Mouse (Mus musculus) megakaryocyte, adult 5-6 weeks (primary cell): ENCODE measurements around the gene Myo18b. TPM values are rescaled to one million over a fixed set of nuclear protein-coding genes. Genes with fewer than 3 reads are reported as not detected.
A peak's percentile ranks its signal among the peaks of the same experiment; 100 is the strongest.

Experiments used
- ATAC-seq: 2 replicates; pipeline ENCODE4 v1.8.0; 2016; ENCODE audit warnings: mild to moderate bottlenecking, inconsistent platforms; ENCODE audit not compliant: poor library complexity, severe bottlenecking
- total RNA-seq, 2 experiments: library from RNA; stranded (forward) in 1 of 2; stranded (reverse) in 1 of 2; fragments of 153-499, 151-499 nt in 1 of 2; fragments of 221-1000, 200-1000 nt in 1 of 2; gene quantifications; 2 replicates each; pipeline versions ENCODE4 v1.2.3 to v1.2.4; 2015 to 2017

Gene Myo18b
- total RNA-seq, 2 experiments from 2014 or later = 0.22 to 0.29 TPM

- 0 out of 2 replicates have a peak, but pooled peaks have one; percentile 15 for ATAC-seq
Observed at GRCm38 (mm10) chr5:112877391-112878115, 18.6 kb downstream of the Myo18b start.

- ATAC-seq = peak; percentile 55; the same call in 1 of the 2 replicates
Observed at GRCm38 (mm10) chr5:112876846-112877390, 19.2 kb downstream of the Myo18b start.

- no peak for ATAC-seq
Observed at GRCm38 (mm10) chr5:112872999-112873398, 23.2 kb downstream of the Myo18b start.

- ATAC-seq = peak; percentile 59; the same call in 1 of the 2 replicates
Observed at GRCm38 (mm10) chr5:112870729-112871128, 25.4 kb downstream of the Myo18b start.

GRCm38 (mm10) chr5:112868620-112869019, 27.5 kb downstream of the Myo18b start:
- ATAC-seq = no peak

GRCm38 (mm10) chr5:112864719-112865367, 31.3 kb downstream of the Myo18b start:
- no peak for ATAC-seq

GRCm38 (mm10) chr5:112859379-112860035, 36.7 kb downstream of the Myo18b start:
- ATAC-seq = no peak

GRCm38 (mm10) chr5:112853179-112853578, 43.0 kb downstream of the Myo18b start:
- ATAC-seq = no peak

GRCm38 (mm10) chr5:112851389-112851788, 44.8 kb downstream of the Myo18b start:
- no peak for ATAC-seq

- ATAC-seq = no peak
Observed at GRCm38 (mm10) chr5:112848586-112849280, 47.4 kb downstream of the Myo18b start.

- no peak for ATAC-seq
Observed at GRCm38 (mm10) chr5:112847985-112848542, 48.1 kb downstream of the Myo18b start.

- ATAC-seq = peak; percentile 27; the same call in 1 of the 2 replicates
Observed at GRCm38 (mm10) chr5:112846146-112846545, 50.0 kb downstream of the Myo18b start.

- ATAC-seq = no peak
Observed at GRCm38 (mm10) chr5:112844460-112844859, 51.7 kb downstream of the Myo18b start.

- no peak for ATAC-seq
Observed at GRCm38 (mm10) chr5:112843676-112844257, 52.4 kb downstream of the Myo18b start.

- no peak for ATAC-seq
Observed at GRCm38 (mm10) chr5:112842696-112843095, 53.5 kb downstream of the Myo18b start.

- ATAC-seq = no peak
Observed at GRCm38 (mm10) chr5:112841850-112842249, 54.3 kb downstream of the Myo18b start.

GRCm38 (mm10) chr5:112834896-112835295, 61.3 kb downstream of the Myo18b start:
- ATAC-seq = no peak

GRCm38 (mm10) chr5:112833866-112834265, 62.3 kb downstream of the Myo18b start:
- ATAC-seq = no peak

- ATAC-seq = no peak
Observed at GRCm38 (mm10) chr5:112825091-112825794, 70.9 kb downstream of the Myo18b start.
